Mouse (Mus musculus): Measurements from ENCODE around the gene Gm9958.

- no peak for TF ChIP-seq CTCF (IDR thresholded peaks at IDR 0.05; ENCODE audit: low read depth)
- TF ChIP-seq EP300 (IDR thresholded peaks at IDR 0.05; ENCODE audit: low read depth), result no peak
Observed at GRCm38 (mm10) chr5:90381458-90381857, 14.5 kb downstream of the Gm9958 start.

Data from liver, postnatal 0 days (tissue).